Mouse (Mus musculus): ENCODE data around the gene Hyal2. TPM values are rescaled to one million over a fixed set of nuclear protein-coding genes. Genes with fewer than 3 reads are reported as not detected.

Gene Hyal2
- total and polyA plus RNA-seq, 2 experiments from 2014 or later: 42.7 to 65.3 TPM

DNA sequence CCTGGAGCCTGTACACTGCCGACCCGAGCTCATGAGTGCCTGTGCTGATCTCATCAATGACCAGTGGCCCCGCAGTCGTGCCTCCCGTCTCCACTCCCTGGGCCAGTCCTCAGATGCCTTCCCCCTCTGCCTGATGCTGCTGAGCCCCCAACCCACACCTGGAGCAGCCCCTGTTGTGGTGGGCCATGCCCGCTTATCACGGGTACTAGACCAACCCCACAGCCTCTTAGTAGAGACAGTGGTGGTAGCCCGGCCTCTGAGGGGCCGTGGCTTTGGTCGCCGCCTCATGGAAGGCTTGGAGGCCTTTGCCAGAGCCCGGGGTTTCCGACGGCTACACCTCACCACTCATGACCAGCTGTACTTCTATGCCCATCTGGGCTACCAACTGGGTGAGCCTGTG lies 15.4 kb downstream of the Hyal2 start:
- Histone ChIP-seq H3K9ac (replicated peaks; ENCODE audit: low read length, poor library complexity, severe bottlenecking) (no peak overlapping the region), H3K36me3 (ENCODE audit: insufficient read depth, low read length) (peaks cover 6% of the 10 kb centered on the region), H3K4me3 (ENCODE audit: low read depth, low read length) (no peak overlapping the region), H3K9me3 (ENCODE audit: low read length) (no peaks in the 10 kb centered on the region), H3K4me2 (ENCODE audit: low read depth, low read length, poor library complexity, severe bottlenecking) (no peak overlapping the region), H3K4me1 (ENCODE audit: insufficient read depth, low read length) (peaks cover 14% of the 10 kb centered on the region; the same call in 1 of the 2 replicates), H3K27ac (ENCODE audit: low read depth, low read length) (no peak overlapping the region), H3K27me3 (ENCODE audit: insufficient read depth, low read length) (no peaks in the 10 kb centered on the region)
- WGBS: 96% methylated on average over 14 of the region's 14 CpGs
- TF ChIP-seq CTCF (IDR thresholded peaks at IDR 0.05): no peak
- ATAC-seq (ENCODE audit: low FRiP score) (no peak), DNase-seq (ENCODE audit: low spot score) (no peak)

DNA sequence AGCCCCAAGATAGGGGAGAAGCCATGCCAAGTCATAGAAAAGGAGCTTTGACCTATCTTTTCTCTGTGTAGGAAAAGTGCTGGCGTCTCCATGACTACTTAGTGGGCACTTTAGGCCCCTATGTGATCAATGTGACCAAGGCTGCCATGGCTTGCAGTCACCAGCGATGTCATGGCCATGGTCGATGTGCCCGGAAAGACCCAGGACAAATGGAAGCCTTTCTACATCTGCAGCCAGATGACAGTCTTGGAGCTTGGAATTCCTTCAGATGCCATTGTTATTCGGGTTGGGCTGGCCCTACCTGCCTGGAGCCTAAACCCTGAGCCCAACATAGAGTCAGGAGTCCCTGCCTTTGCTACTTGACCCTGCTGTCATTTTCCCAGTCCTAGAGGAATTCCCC lies 18.8 kb downstream of the Hyal2 start:
- peaks cover 24% of the 10 kb centered on the region for H3K36me3 ChIP-seq (ENCODE audit: insufficient read depth, low read length)
- DNase-seq (ENCODE audit: low spot score) (no peak), ATAC-seq (ENCODE audit: low FRiP score) (no peak)
- no peaks in the 10 kb centered on the region for H3K9me3 ChIP-seq (ENCODE audit: low read length)
- 98% methylated on average over 5 of the region's 5 CpGs for WGBS
- H3K4me1 ChIP-seq (ENCODE audit: insufficient read depth, low read length): peaks cover 15% of the 10 kb centered on the region; the same call in 1 of the 2 replicates
- no peak for TF ChIP-seq CTCF (IDR thresholded peaks at IDR 0.05)
- no peaks in the 10 kb centered on the region for H3K27me3 ChIP-seq (ENCODE audit: insufficient read depth, low read length)
- H3K4me3 ChIP-seq (ENCODE audit: low read depth, low read length): no peak overlapping the region
- H3K27ac ChIP-seq (ENCODE audit: low read depth, low read length): no peak overlapping the region
- no peak overlapping the region for H3K4me2 ChIP-seq (ENCODE audit: low read depth, low read length, poor library complexity, severe bottlenecking)
- H3K9ac ChIP-seq (replicated peaks; ENCODE audit: low read length, poor library complexity, severe bottlenecking): no peak overlapping the region

GRCm38 (mm10) chr9:107586974-107587832 lies 19.5 kb downstream of the Hyal2 start, which contains the start of gene Ifrd2:
Gene Ifrd2 (plus strand): TSS chr9:107587642.
- peak; percentile 99 for DNase-seq (ENCODE audit: low spot score)
- H3K4me2 ChIP-seq (ENCODE audit: low read depth, low read length, poor library complexity, severe bottlenecking): peak within 1 kb of the TSS; percentile 75
- peaks cover 11% of the 10 kb centered on the region; the same call in 1 of the 2 replicates for H3K4me1 ChIP-seq (ENCODE audit: insufficient read depth, low read length)
- H3K9me3 ChIP-seq (ENCODE audit: low read length): no peaks in the 10 kb centered on the region
- TF ChIP-seq CTCF (IDR thresholded peaks at IDR 0.05): no peak
- ATAC-seq (ENCODE audit: low FRiP score): peak; percentile 97
- WGBS: 13% methylated on average over 46 of the region's 46 CpGs
- H3K36me3 ChIP-seq (ENCODE audit: insufficient read depth, low read length): peaks cover 29% of the 10 kb centered on the region
- H3K4me3 ChIP-seq (ENCODE audit: low read depth, low read length): peak within 1 kb of the TSS; percentile 62
- peak within 1 kb of the TSS; percentile 53; the same call in 1 of the 2 replicates for H3K9ac ChIP-seq (replicated peaks; ENCODE audit: low read length, poor library complexity, severe bottlenecking)
- H3K27ac ChIP-seq (ENCODE audit: low read depth, low read length): no peak within 1 kb of the TSS
- no peaks in the 10 kb centered on the region for H3K27me3 ChIP-seq (ENCODE audit: insufficient read depth, low read length)

- Histone ChIP-seq H3K9me3 (ENCODE audit: low read length) (no peaks in the 10 kb centered on the region), H3K4me2 (ENCODE audit: low read depth, low read length, poor library complexity, severe bottlenecking) (peak overlapping the region; percentile 75), H3K9ac (replicated peaks; ENCODE audit: low read length, poor library complexity, severe bottlenecking) (peak overlapping the region; percentile 53; the same call in 1 of the 2 replicates), H3K4me1 (ENCODE audit: insufficient read depth, low read length) (peaks cover 11% of the 10 kb centered on the region; the same call in 1 of the 2 replicates), H3K36me3 (ENCODE audit: insufficient read depth, low read length) (peaks cover 31% of the 10 kb centered on the region), H3K27ac (ENCODE audit: low read depth, low read length) (no peak overlapping the region), H3K27me3 (ENCODE audit: insufficient read depth, low read length) (no peaks in the 10 kb centered on the region), H3K4me3 (ENCODE audit: low read depth, low read length) (peak overlapping the region; percentile 62)
- 7% methylated on average over 33 of the region's 33 CpGs for WGBS
- peak; percentile 44 for ATAC-seq (ENCODE audit: low FRiP score)
- peak; percentile 45 for DNase-seq (ENCODE audit: low spot score)
- TF ChIP-seq CTCF (IDR thresholded peaks at IDR 0.05): no peak
These were observed 20.3 kb downstream of the Hyal2 start for GRCm38 (mm10) chr9:107587833-107588639.

GRCm38 (mm10) chr9:107590058-107590772 lies 22.5 kb downstream of the Hyal2 start:
- H3K27ac ChIP-seq (ENCODE audit: low read depth, low read length): no peak overlapping the region
- no peak for ATAC-seq (ENCODE audit: low FRiP score)
- DNase-seq (ENCODE audit: low spot score): no peak
- H3K4me2 ChIP-seq (ENCODE audit: low read depth, low read length, poor library complexity, severe bottlenecking): no peak overlapping the region
- peaks cover 11% of the 10 kb centered on the region; the same call in 1 of the 2 replicates for H3K4me1 ChIP-seq (ENCODE audit: insufficient read depth, low read length)
- 92% methylated on average over 25 of the region's 25 CpGs for WGBS
- H3K36me3 ChIP-seq (ENCODE audit: insufficient read depth, low read length): peaks cover 33% of the 10 kb centered on the region
- no peak overlapping the region for H3K4me3 ChIP-seq (ENCODE audit: low read depth, low read length)
- no peaks in the 10 kb centered on the region for H3K9me3 ChIP-seq (ENCODE audit: low read length)
- no peak overlapping the region for H3K9ac ChIP-seq (replicated peaks; ENCODE audit: low read length, poor library complexity, severe bottlenecking)
- no peak for TF ChIP-seq CTCF (IDR thresholded peaks at IDR 0.05)
- H3K27me3 ChIP-seq (ENCODE audit: insufficient read depth, low read length): no peaks in the 10 kb centered on the region

All from midbrain, postnatal 0 days (tissue).